Mouse (Mus musculus) small intestine, adult 2 months (tissue): ENCODE measurements around the gene Arl6ip5.

Source experiments
- CTCF ChIP-seq: fragments of 200-500 bp; IDR thresholded peaks from 2 replicates; pipeline ENCODE4 v1.5.1; 2012; ENCODE audit warnings: low read depth, mild to moderate bottlenecking, control low read depth, inconsistent platforms, low read length, moderate library complexity, mixed read lengths; ENCODE audit not compliant: insufficient replicate concordance, insufficient read length; ENCODE audit errors: extremely low read depth
- POLR2A ChIP-seq: fragments of 200-500 bp; IDR thresholded peaks from 2 replicates; pipeline ENCODE4 v1.6.1; 2012; ENCODE audit warnings: low read depth, mild to moderate bottlenecking, control low read depth, inconsistent platforms, low read length, moderate library complexity

DNA sequence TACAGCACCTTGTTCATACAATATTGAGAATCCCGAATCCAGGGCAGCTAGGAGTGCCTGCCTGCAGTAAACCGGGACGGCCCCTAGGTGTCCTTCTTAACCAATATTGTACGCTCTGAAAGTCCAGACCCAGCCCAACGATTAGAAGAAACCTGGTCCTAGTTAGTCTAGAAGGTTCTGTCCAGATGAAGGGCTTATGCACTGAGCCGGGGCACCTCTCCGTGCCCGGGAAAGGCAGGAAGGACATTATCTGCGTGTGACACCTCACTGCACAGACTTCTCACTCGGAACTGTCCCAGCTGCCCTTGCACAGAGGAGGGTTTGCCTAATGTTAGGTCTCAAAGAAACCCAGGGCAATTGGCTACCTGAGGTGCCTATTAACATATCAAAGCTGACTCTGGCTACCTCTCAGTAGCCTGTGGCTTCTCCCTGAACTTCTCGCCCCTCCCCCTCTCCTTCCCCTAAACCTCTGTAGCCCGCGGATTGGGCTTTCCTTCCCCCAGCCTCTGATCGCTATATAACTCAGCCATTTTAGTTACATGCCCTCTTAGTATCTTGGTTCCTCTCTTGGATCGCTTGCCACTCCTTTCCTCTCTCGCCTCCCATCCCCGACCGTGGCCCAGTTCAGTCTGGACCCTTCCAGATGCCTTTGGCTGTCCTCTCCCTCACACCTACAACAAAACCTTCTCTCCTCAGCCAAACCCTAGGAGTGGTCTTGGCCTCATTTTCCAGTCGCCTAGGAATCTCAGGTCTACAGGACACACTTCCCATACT, 67.7 kb downstream of the Arl6ip5 start:
- TF ChIP-seq CTCF (peak; percentile 85; the same call in 1 of the 2 replicates), POLR2A (peak; percentile 28; the same call in 1 of the 2 replicates)
